Mouse (Mus musculus): ENCODE measurements around the gene Olfr433. TPM values are rescaled to one million over a fixed set of nuclear protein-coding genes. Genes with fewer than 3 reads are reported as not detected.
"Not testable (repeated sequence)": the region's sequence is repeated elsewhere in the genome, so short reads cannot be mapped to it uniquely, and the experiment has no call there.

Gene Olfr433
- total RNA-seq (2014; fragmentation: Nextera tagmentation) (not detected in 2 replicates), total RNA-seq (2017) (0.11 TPM in 1 of 2 replicates, not detected in the other), polyA plus RNA-seq (2012) (not detected in 2 replicates)

DNA sequence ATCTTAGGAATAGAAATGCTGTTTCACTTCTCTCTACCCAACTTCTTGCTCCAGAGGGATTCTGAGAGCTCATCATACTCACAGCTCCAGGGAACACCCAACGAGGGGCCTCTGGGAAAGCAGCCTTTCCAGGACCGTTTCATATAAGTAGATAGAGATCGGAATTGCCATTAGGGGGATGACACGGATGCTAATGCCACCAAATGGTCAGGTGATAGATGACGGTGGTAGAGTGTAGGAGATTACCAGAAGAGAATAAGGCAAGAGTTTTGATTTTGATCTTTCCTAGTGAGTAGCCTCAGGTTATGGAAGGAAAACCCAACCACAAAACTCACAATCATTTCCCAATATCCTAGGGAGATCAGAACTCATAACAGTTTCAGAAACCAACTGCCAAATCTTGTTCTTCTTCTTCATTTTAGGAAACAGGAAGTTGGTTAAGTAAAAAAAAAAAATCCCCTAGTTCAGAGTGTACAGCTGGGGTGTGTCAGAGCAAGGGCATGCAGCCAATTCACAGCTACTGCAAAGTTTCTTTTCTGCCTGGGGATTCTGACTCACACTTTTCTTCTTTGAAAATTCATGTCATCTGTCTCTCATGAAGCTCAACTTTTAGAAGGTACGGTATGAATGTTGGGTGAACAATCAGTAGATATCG is at the start of gene Olfr433:
Gene Olfr433, plus strand, starts transcription at position 183 of the 655 bp plus-strand sequence.
- ATAC-seq (ENCODE audit: extremely low read depth, insufficient number of reproducible peaks, low FRiP score, poor library complexity, severe bottlenecking) (no peak), DNase-seq (ENCODE audit: low spot score) (no peak)
- Histone ChIP-seq H3K4me3 (ENCODE audit: low read depth, low read length) (no peak within 1 kb of the TSS), H3K27me3 (ENCODE audit: insufficient read depth, low read length) (no peaks in the 10 kb centered on the region), H3K4me1 (ENCODE audit: insufficient read depth, low read depth, low read length) (no peaks in the 10 kb centered on the region), H3K9me3 (replicated peaks) (peaks cover 9% of the 10 kb centered on the region), H3K36me3 (replicated peaks) (no peaks in the 10 kb centered on the region)
- TF ChIP-seq GATA2 (IDR thresholded peaks at IDR 0.05; ENCODE audit: borderline replicate concordance, low read depth, low read length) (no peak), TAL1 (conservative IDR thresholded peaks at IDR 0.05; ENCODE audit: low read depth, low read length) (no peak), CTCF (IDR thresholded peaks at IDR 0.05; ENCODE audit: low read depth, low read length) (no peak), POLR2AphosphoS5 (IDR thresholded peaks at IDR 0.05; ENCODE audit: insufficient replicate concordance, low read depth, low read length) (no peak), GATA1 (IDR thresholded peaks at IDR 0.05; ENCODE audit: borderline replicate concordance, low read length) (no peak)

DNA sequence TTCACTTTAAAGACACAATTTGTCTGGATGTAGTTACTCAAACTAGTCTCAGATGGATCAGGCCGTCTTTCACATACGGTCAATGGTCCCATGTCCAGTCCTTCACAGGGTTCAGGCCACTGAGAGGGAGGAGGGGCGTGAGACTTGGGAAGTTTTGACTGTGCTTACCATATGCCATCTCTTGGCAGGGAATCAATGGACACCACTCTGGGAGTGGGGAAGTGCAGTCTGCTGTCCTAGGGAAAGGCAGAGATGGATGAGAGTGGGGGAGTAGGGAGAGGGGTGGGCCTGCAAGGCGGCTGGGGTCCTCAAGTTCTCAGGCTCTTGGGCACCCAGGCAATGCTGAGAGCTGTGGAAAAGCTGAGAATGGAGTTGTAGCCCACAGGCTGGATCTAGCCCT is 45.5 kb upstream of the Olfr433 start:
- no peaks in the 10 kb centered on the region for H3K36me3 ChIP-seq (replicated peaks)
- ATAC-seq (ENCODE audit: extremely low read depth, insufficient number of reproducible peaks, low FRiP score, poor library complexity, severe bottlenecking) = no peak
- no peaks in the 10 kb centered on the region for H3K27me3 ChIP-seq (ENCODE audit: insufficient read depth, low read length)
- no peak for DNase-seq (ENCODE audit: low spot score)
- H3K4me1 ChIP-seq (ENCODE audit: insufficient read depth, low read depth, low read length) = no peaks in the 10 kb centered on the region
- H3K4me3 ChIP-seq (ENCODE audit: low read depth, low read length) = no peak overlapping the region
- no peaks in the 10 kb centered on the region; the same call in 1 of the 2 replicates for H3K9me3 ChIP-seq (replicated peaks)
- TF ChIP-seq GATA1 (IDR thresholded peaks at IDR 0.05; ENCODE audit: borderline replicate concordance, low read length) = no peak
- TF ChIP-seq POLR2AphosphoS5 (IDR thresholded peaks at IDR 0.05; ENCODE audit: insufficient replicate concordance, low read depth, low read length) = no peak
- no peak for TF ChIP-seq CTCF (IDR thresholded peaks at IDR 0.05; ENCODE audit: low read depth, low read length)
- TF ChIP-seq GATA2 (IDR thresholded peaks at IDR 0.05; ENCODE audit: borderline replicate concordance, low read depth, low read length) = no peak
- no peak for TF ChIP-seq TAL1 (conservative IDR thresholded peaks at IDR 0.05; ENCODE audit: low read depth, low read length)

DNA sequence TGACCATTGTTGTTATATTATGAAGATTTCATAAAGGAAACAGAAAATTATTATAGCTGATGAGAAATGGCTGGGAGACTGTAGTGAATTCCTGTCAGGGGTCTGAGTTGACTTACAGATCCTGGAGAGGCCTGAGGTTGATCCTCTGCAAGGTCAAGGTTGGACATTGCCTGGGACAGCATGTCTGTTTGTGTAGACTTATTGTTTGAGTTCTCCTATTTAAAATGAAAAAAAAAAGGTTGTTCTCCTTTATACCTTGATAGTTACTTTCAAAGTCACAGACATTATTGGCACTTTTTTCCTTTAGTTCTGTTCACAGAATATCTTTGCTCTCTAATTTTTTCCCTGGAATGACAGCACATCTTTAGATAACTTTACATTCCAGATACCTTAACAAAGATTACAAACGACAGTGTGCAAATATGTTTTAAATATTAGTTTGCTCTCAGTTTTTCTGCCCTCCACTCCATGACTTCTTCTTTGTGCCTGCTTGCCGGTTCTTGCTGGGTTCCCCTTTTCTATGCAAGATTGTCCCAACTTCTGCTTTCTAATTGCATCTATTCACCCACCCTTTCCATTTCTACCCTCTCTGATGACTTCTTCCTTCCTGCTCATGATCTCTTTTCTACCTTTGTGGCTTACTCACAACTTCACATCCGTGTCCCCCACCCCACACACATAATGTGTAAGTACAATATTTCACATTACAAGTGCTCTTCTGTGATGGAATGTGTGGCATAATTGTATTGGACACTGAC is 36.0 kb upstream of the Olfr433 start:
- H3K36me3 ChIP-seq (replicated peaks); H3K4me1 ChIP-seq (ENCODE audit: insufficient read depth, low read depth, low read length); H3K27me3 ChIP-seq (ENCODE audit: insufficient read depth, low read length); H3K4me3 ChIP-seq (ENCODE audit: low read depth, low read length); H3K9me3 ChIP-seq (replicated peaks); DNase-seq (ENCODE audit: low spot score); ATAC-seq (ENCODE audit: extremely low read depth, insufficient number of reproducible peaks, low FRiP score, poor library complexity, severe bottlenecking): not testable (repeated sequence)

DNA sequence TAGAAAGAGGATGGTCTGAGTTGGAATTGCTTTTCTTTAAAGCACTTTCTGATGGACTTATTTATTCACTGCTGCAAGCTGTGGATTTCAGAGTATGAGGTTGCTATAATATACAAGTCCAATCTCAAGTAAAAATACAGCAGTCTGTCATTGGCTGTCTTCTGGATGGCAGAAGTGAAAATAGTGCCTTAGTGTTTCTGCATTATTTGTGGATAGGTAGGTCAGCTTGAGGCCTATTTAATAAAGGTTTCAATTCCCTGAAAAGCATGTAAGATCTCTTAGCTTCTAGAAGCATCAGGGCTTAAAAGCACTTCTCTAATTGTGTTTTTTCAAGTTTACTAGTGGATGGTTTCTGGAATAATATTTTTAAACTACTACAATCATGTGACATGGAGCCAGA is 33.5 kb upstream of the Olfr433 start:
- H3K27me3 ChIP-seq (ENCODE audit: insufficient read depth, low read length); H3K36me3 ChIP-seq (replicated peaks); H3K4me3 ChIP-seq (ENCODE audit: low read depth, low read length); H3K4me1 ChIP-seq (ENCODE audit: insufficient read depth, low read depth, low read length); DNase-seq (ENCODE audit: low spot score); ATAC-seq (ENCODE audit: extremely low read depth, insufficient number of reproducible peaks, low FRiP score, poor library complexity, severe bottlenecking); H3K9me3 ChIP-seq (replicated peaks): not testable (repeated sequence)

DNA sequence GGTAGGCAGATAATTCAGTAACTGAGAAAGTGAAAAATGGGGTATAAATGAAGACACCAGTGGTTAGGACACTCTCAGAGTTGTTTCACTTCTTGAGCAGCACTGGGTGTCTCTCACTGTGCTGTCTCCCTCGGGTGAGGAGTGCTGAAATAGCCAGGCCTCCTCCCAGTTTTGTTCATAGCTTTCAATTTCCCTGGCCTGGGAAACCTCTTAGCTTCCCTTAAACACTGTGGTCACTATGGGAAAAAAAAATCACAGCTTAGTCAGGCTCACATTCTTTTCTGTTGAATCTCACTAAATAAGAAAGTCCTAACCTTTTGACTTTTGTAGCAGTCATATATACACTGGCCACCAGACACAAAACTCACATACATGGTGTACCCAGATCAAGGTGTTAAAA is 8.8 kb upstream of the Olfr433 start, which contains the start of gene Ifi205:
Gene Ifi205, minus strand, starts transcription at position 113 of the 400 bp plus-strand sequence.
- ATAC-seq (ENCODE audit: extremely low read depth, insufficient number of reproducible peaks, low FRiP score, poor library complexity, severe bottlenecking) (no peak), DNase-seq (ENCODE audit: low spot score) (no peak)
- H3K9me3 ChIP-seq (replicated peaks) = no peaks in the 10 kb centered on the region
- H3K27me3 ChIP-seq (ENCODE audit: insufficient read depth, low read length) = no peaks in the 10 kb centered on the region
- TF ChIP-seq POLR2AphosphoS5 (IDR thresholded peaks at IDR 0.05; ENCODE audit: insufficient replicate concordance, low read depth, low read length) = no peak
- no peak for TF ChIP-seq TAL1 (conservative IDR thresholded peaks at IDR 0.05; ENCODE audit: low read depth, low read length)
- no peak for TF ChIP-seq CTCF (IDR thresholded peaks at IDR 0.05; ENCODE audit: low read depth, low read length)
- no peak for TF ChIP-seq GATA1 (IDR thresholded peaks at IDR 0.05; ENCODE audit: borderline replicate concordance, low read length)
- TF ChIP-seq GATA2 (IDR thresholded peaks at IDR 0.05; ENCODE audit: borderline replicate concordance, low read depth, low read length) = no peak
- H3K4me1 ChIP-seq (ENCODE audit: insufficient read depth, low read depth, low read length) = no peaks in the 10 kb centered on the region
- H3K4me3 ChIP-seq (ENCODE audit: low read depth, low read length) = no peak within 1 kb of the TSS
- no peaks in the 10 kb centered on the region for H3K36me3 ChIP-seq (replicated peaks)

DNA sequence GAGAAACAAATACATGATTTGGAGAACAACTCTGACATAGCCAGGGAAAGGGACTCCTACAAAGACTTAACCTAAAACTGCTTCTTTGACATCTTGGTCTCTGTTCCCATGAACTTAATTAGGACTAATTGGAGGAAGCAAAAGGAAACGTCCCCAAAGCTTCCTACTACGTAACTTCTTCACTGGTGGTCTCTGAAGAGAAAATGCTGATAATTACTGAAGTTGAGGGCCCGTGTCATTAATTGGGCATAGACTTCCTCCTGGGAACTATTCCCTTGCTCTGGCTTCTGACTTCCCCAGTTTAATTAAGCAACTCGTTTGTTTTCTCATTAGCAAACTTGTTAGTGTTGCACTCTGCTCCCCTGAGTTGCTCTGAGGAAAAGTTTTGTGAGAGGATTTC is 4.7 kb upstream of the Olfr433 start:
- no peak for TF ChIP-seq CTCF (IDR thresholded peaks at IDR 0.05; ENCODE audit: low read depth, low read length)
- TF ChIP-seq GATA1 (IDR thresholded peaks at IDR 0.05; ENCODE audit: borderline replicate concordance, low read length) = no peak
- no peak for TF ChIP-seq POLR2AphosphoS5 (IDR thresholded peaks at IDR 0.05; ENCODE audit: insufficient replicate concordance, low read depth, low read length)
- no peak for TF ChIP-seq TAL1 (conservative IDR thresholded peaks at IDR 0.05; ENCODE audit: low read depth, low read length)
- TF ChIP-seq GATA2 (IDR thresholded peaks at IDR 0.05; ENCODE audit: borderline replicate concordance, low read depth, low read length) = no peak
- ATAC-seq (ENCODE audit: extremely low read depth, insufficient number of reproducible peaks, low FRiP score, poor library complexity, severe bottlenecking) (no peak), DNase-seq (ENCODE audit: low spot score) (no peak)
- Histone ChIP-seq H3K4me1 (ENCODE audit: insufficient read depth, low read depth, low read length) (no peaks in the 10 kb centered on the region), H3K36me3 (replicated peaks) (no peaks in the 10 kb centered on the region), H3K27me3 (ENCODE audit: insufficient read depth, low read length) (no peaks in the 10 kb centered on the region), H3K9me3 (replicated peaks) (no peaks in the 10 kb centered on the region), H3K4me3 (ENCODE audit: low read depth, low read length) (no peak overlapping the region)

Data from G1E (cell line).